Mouse (Mus musculus): ENCODE results near the gene Epo.

DNA sequence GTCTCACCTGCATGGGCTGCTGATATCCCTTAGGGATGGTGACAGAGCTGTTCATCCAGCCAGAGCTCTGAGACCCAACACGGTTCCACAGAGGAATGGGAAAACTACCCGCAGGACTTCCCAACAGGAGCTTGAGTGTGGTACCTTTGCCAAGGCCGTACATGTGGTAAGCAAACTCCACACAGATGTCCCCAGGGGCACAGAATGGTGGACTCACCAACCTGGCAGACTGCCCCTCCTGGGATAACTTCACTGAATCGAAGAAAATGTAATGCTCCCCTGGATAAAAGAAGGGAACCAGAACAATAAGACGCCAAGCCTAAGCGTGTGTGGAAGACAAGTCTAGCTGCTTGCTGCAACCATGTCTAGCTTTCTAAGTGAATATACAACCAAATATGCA, 66.1 kb downstream of the Epo start:
- no peak for TF ChIP-seq EP300 (IDR thresholded peaks at IDR 0.05; ENCODE audit: low read depth)
- TF ChIP-seq CTCF (IDR thresholded peaks at IDR 0.05; ENCODE audit: low read depth): no peak
